Comparison of ENCODE assay signal across 8 mouse cellular contexts in the genomic region with DNA sequence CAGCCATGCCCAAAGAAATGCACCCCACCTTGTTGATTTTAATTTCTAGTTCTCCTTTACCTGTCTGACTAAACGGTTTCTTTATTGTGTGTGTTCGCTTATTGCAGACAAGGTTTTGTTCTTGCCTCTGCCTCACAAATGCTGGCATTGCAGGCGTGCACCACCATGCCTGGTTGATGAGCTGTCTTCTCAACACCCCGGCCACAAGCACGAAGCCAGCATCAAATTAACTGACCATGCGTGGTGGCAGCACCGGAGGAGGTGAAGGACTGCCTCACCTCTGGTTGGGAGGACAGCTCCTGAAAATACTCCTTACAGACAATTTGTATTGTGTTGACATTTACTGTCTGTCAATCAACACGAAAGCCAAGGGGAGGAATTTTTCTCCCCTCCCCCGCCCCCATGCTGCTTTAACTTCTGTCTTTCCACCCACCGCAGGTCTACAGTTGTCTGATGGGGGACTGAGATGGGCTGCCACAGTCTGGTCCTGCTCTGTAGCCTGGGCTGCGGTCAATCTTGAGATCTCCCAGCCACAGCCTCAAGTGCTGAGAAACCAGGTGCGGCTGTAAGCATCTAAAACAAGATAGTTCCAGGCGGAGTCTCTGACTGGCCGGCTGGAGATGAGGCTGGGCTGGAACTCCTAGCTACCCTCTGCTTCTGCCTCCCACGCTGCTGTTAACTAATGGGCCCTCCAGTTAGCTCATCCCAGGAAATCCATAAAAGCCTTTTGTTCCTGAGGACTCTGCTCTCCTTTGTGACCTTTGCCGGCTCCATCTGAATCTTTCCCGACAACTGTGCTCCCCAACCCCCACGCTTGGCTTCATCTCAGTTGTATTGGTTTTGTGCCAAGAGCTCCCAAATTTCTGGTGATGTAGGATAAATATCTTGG. TPM values are rescaled to one million over a fixed set of nuclear protein-coding genes. Genes with fewer than 3 reads are reported as not detected.
DNase-seq lines count a peak whose midpoint lies in the region; ATAC-seq lines count a peak whose summit lies in the region.

Rps10 (minus strand) TSS at position 538 of the 889 bp plus-strand sequence.

- H3K27me3 ChIP-seq in forebrain, embryonic 11.5 days (ENCODE audit: control insufficient read depth, insufficient read depth, low read length): no peaks in the 10 kb centered on the region
- H3K27me3 ChIP-seq in limb, embryonic 12.5 days: no peaks in the 10 kb centered on the region
- no peaks in the 10 kb centered on the region for H3K27me3 ChIP-seq in neural tube, embryonic 13.5 days

- intact Hi-C loops in heart, postnatal 36 days (cut with DNase I): loop anchor here (5.0 kb wide), 1 partner anchor 429 kb away; no protein-coding TSS in a partner anchor

- H3K4me1 ChIP-seq in forebrain, embryonic 11.5 days (replicated peaks; ENCODE audit: control insufficient read depth, insufficient read depth, low read length): peaks cover 7% of the 10 kb centered on the region; the same call in 1 of the 2 replicates
- H3K4me1 ChIP-seq in limb, embryonic 12.5 days (replicated peaks): peaks cover 31% of the 10 kb centered on the region
- H3K4me1 ChIP-seq in neural tube, embryonic 13.5 days (replicated peaks): peaks cover 49% of the 10 kb centered on the region

- H3K9me3 ChIP-seq in forebrain, embryonic 11.5 days (ENCODE audit: control insufficient read depth, low read length): no peaks in the 10 kb centered on the region
- H3K9me3 ChIP-seq in limb, embryonic 12.5 days: no peaks in the 10 kb centered on the region
- no peaks in the 10 kb centered on the region for H3K9me3 ChIP-seq in neural tube, embryonic 13.5 days

- peak within 1 kb of the TSS; percentile 54; the same call in 1 of the 2 replicates for H3K27ac ChIP-seq in forebrain, embryonic 11.5 days (ENCODE audit: low read depth, low read length)
- H3K27ac ChIP-seq in limb, embryonic 12.5 days: peak within 1 kb of the TSS; percentile 95
- peak within 1 kb of the TSS; percentile 93 for H3K27ac ChIP-seq in neural tube, embryonic 13.5 days (replicated peaks)

- 50% methylated on average over 18 of the region's 18 CpGs for WGBS in forebrain, embryonic 11.5 days
- 41% methylated on average over 18 of the region's 18 CpGs for WGBS in limb, embryonic 12.5 days
- WGBS in neural tube, embryonic 13.5 days: 19% methylated on average over 18 of the region's 18 CpGs

- peaks cover 18% of the 10 kb centered on the region for H3K36me3 ChIP-seq in forebrain, embryonic 11.5 days (ENCODE audit: control insufficient read depth, insufficient read depth, low read length)
- H3K36me3 ChIP-seq in limb, embryonic 12.5 days: peaks cover 28% of the 10 kb centered on the region
- peaks cover 23% of the 10 kb centered on the region for H3K36me3 ChIP-seq in neural tube, embryonic 13.5 days

- DNase-seq in embryo, embryonic 10.5 days (ENCODE audit: low spot score): peak; percentile 53
- no peak for DNase-seq in embryo, embryonic 9.5 days (ENCODE audit: extremely low spot score)
- DNase-seq in ZHBTc4 (ENCODE audit: low read depth, low spot score): peak; percentile 75
- DNase-seq in forebrain, embryonic 11.5 days (ENCODE audit: low spot score): no peak
- DNase-seq in heart, postnatal 36 days: no peak
- no peak for DNase-seq in B cell, adult 2 months

- no peak for ATAC-seq in forebrain, embryonic 11.5 days (replicated peaks; ENCODE audit: low FRiP score)
- ATAC-seq in limb, embryonic 12.5 days (ENCODE audit: insufficient number of reproducible peaks, insufficient read depth, low FRiP score, low TSS enrichment, low read depth): no peak
- no peak for ATAC-seq in neural tube, embryonic 13.5 days (ENCODE audit: low read depth)

- peak within 1 kb of the TSS; percentile 61; the same call in 1 of the 2 replicates for H3K4me2 ChIP-seq in forebrain, embryonic 11.5 days (ENCODE audit: low read depth, low read length, severe bottlenecking)
- H3K4me2 ChIP-seq in limb, embryonic 12.5 days: peak within 1 kb of the TSS; percentile 94
- peak within 1 kb of the TSS; percentile 97 for H3K4me2 ChIP-seq in neural tube, embryonic 13.5 days

- H3K9ac ChIP-seq in forebrain, embryonic 11.5 days (ENCODE audit: low read length): peak within 1 kb of the TSS; percentile 94; the same call in 1 of the 2 replicates
- H3K9ac ChIP-seq in limb, embryonic 12.5 days (replicated peaks): no peak within 1 kb of the TSS
- peak within 1 kb of the TSS; percentile 89 for H3K9ac ChIP-seq in neural tube, embryonic 13.5 days

- peak within 1 kb of the TSS; percentile 81 for H3K4me3 ChIP-seq in forebrain, embryonic 11.5 days (ENCODE audit: low read depth, low read length)
- H3K4me3 ChIP-seq in limb, embryonic 12.5 days (replicated peaks): peak within 1 kb of the TSS; percentile 70
- H3K4me3 ChIP-seq in neural tube, embryonic 13.5 days: peak within 1 kb of the TSS; percentile 70

RNA-seq across cellular contexts. Expression of gene Rps10, which starts in this region (rescaled TPM):
- polyA plus RNA-seq in forebrain, embryonic 11.5 days (2014; fragmentation: Nextera tagmentation; extraction: Ambion mirVana): 803 and 835 TPM in 2 replicates
- total RNA-seq in heart, postnatal 36 days (2021): 100 to 1,000 TPM; 533 to 572 TPM
- 963 and 987 TPM in 2 replicates for polyA plus RNA-seq in limb, embryonic 12.5 days (2016; fragmentation: Nextera tagmentation; extraction: Ambion mirVana)
- 578 and 594 TPM in 2 replicates for polyA plus RNA-seq in neural tube, embryonic 13.5 days (2015; fragmentation: Nextera tagmentation; extraction: Ambion mirVana)

Comparison
In these comparisons a context has a peak if more than half of its experiments do, and no peak if none do; other contexts are left out.
1. DNase-seq: peak in embryo, embryonic 10.5 days (single experiment) and ZHBTc4 (single experiment); none in embryo, embryonic 9.5 days (single experiment), forebrain, embryonic 11.5 days (single experiment), heart, postnatal 36 days (0 of 2) and B cell, adult 2 months (0 of 2).
2. Peak in every context shown above with its lines, with median percentiles within 50 percentile points of each other: H3K27ac ChIP-seq, H3K4me2 ChIP-seq and H3K4me3 ChIP-seq.